Mouse (Mus musculus) NIH3T3 (cell line): Measurements from ENCODE around the gene Serpind1.

Source experiments
- DNase-seq: peaks from one replicate; pipeline ENCODE4 v3.0.0-alpha.2; 2012; ENCODE audit warnings: low read depth

Gene Serpind1

GRCm38 (mm10) chr16:17331116-17331515 is at the start of gene Serpind1:
TSS of gene Serpind1 (plus strand) at chr16:17331371.
- DNase-seq = no peak

- no peak for DNase-seq
Observed at GRCm38 (mm10) chr16:17283151-17283550, 48.0 kb upstream of the Serpind1 start.

DNA sequence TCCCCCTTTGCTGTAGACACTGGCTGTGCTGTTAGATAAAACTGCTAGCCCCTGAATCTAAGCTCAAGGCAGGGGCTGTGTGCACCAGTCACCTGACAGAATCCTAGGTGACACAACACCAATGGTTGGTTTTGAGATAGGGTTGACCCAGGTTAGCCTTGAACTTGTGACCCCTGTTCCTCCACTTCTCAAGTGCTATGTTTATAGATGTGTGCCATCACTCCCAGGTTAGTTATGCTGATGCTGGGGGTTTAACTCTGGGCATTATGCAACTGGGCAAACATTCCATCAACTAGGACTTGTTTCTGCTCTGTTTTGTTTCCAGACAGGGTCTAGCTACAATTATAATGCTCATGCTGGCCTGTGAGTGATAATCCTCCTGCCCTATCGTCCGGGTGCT is 44.1 kb upstream of the Serpind1 start:
- no peak for DNase-seq

DNA sequence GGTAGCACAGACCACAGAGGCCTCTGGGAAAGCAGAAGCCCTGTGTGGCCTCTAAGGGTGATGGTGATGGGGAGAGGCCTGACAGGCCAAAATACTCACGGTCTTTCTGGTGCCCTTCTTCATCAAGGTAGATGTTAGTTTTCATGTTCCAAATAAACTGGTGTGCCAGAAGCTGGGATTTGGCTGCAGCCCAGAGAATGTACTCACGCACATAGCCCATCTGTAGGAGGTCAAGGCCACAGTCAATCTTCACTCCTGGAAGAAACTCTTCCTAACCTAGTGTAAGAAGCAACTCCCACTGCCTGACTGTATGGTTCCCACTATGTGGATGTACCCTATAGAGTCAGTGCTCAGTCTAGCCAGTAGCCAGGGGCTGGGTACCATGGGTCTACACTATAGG is 40.2 kb upstream of the Serpind1 start:
- no peak for DNase-seq

GRCm38 (mm10) chr16:17292751-17293150 is 38.4 kb upstream of the Serpind1 start:
- peak; percentile 83 for DNase-seq

- DNase-seq = no peak
Observed at GRCm38 (mm10) chr16:17300818-17301217, 30.4 kb upstream of the Serpind1 start.

GRCm38 (mm10) chr16:17303521-17304245 is 27.5 kb upstream of the Serpind1 start:
- DNase-seq = no peak

- DNase-seq = no peak
Observed at GRCm38 (mm10) chr16:17307461-17307860, 23.7 kb upstream of the Serpind1 start.

DNA sequence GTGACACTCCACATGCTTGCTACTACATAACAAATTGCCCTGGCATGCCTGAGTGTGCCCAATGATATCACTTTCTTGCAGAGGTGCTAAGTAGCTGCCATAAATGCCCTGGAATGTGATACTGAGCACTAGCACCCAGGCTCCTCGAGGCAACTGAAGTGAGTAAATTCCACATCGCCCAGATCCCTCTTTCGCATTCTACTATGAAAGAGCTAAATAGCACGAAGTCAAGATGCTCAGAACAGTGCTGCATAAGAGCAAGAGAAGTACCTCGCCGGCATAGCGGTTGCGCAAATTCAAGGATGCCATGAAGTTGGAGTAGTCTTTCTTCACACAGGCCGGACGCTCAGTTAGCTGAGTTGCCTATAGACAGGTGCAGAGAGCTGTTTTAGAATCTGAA is 22.1 kb upstream of the Serpind1 start:
- no peak for DNase-seq

DNA sequence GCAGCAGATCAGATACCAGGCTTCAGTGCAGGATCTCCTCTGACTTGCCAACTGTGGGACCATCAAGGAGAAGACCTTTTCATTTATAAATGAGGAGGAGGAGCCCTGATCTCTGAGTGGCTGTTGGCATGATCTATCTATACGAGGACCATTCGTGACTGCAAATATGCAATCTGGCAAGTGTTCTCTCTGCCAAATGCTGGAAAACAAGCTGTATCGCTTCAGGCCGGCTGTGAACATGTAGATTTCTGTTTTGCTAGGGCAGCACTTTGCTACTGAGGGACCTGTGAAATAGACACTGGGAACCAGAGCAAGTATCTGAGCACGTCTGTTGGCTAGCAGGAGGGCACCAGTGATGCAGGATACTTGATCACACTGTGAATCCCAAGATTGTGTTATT is 18.6 kb upstream of the Serpind1 start:
- no peak for DNase-seq

DNA sequence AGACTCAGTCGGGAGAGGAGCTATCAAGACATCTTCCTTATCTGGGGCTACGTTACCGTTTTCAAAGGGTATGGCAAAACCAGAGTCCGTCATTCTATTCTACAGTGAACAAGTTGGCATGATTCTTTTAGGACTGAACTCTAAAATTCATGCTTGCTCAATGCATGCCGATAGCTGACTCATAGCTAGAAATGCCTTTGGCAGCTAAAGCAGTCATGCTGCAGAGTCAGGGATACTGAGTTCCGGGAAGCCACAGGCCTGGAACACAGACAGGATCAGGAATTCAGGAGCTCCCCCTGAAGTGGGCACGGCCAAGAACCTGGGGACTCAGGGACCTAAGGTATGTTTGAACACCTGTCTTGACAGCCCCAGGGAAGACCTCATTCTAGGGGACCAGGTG is 14.6 kb upstream of the Serpind1 start:
- peak; percentile 85 for DNase-seq

DNA sequence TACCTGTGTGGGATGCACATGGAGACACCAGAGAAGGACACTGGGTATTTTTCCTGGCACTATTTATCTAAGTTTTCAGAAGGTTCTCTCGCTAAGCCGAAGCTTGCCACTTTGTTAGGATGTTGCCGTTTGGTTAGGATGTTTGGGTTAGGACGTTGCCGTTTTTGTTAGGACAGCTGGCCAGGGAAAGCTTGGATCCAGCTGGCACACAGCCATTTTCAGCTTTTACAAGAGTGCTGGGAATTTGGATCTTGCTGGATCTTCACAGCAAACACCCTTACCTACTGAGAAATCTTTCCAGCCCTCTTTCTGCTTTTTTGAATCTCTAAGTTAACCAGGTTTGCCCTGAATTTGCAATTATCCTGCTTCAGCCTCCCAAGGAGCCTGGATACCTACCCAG is 9.7 kb upstream of the Serpind1 start:
- DNase-seq = peak; percentile 8

GRCm38 (mm10) chr16:17324745-17325144 is 6.4 kb upstream of the Serpind1 start:
- DNase-seq = no peak

DNA sequence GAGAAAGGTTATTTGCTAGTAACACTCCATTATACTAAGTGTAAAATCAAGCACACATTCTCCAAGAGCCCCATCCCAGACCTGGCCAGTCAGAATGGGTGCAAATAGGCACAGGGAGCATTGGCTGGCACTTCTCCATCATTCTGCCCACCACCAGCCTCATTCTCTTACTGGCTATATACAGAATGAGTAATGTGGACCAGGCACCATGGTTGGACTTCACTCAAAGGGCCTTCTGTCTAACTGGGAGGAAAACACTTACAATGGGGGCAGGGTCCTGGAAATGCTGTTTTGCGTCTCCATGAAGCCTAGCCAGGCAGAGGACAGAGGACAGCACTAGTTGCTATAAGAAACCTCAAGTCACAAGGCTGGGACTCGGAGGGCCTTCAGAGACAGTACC is 5.1 kb upstream of the Serpind1 start:
- DNase-seq = no peak

GRCm38 (mm10) chr16:17329848-17330570 is 1.2 kb upstream of the Serpind1 start:
- peak; percentile 20 for DNase-seq

DNA sequence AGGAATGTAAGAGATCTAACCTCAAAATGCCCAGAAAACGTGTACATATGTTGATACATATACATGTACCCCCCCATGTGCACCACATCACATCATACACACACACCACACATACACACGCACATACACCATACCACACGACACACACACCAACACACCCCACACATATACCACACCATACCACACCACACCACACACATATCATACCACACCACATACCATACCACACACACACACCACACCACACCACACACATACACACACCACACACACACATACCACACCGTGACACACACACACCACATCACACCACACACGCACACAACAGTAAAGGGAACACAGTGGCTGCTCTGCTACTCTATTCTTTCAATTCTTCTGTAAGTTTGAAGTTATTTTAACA is 684 bp downstream of the Serpind1 start:
- DNase-seq = no peak

DNA sequence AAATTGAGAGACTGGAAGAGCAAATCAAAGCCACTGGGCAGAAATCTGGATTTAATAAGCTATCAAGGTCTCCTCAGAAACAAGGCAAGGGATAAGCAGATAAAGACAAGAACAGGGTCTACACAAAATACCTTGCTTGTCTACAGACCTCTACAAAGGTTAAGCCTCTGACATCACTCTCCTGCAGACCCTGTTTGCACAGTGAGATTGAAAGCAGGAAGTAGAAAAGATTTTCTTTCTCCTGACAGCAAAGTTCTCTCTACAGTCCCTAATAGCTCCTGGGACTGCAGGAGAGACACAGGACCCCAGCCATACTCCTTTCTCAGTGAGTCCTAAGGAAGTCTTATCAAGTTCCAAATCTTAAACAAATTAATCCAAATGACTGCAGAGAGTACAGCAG is 3.4 kb downstream of the Serpind1 start:
- DNase-seq = no peak

GRCm38 (mm10) chr16:17336089-17336488 is 4.9 kb downstream of the Serpind1 start:
- no peak for DNase-seq

- no peak for DNase-seq
Observed at GRCm38 (mm10) chr16:17339701-17340100, 8.5 kb downstream of the Serpind1 start.

- DNase-seq = no peak
Observed at GRCm38 (mm10) chr16:17340705-17341104, 9.5 kb downstream of the Serpind1 start.

DNA sequence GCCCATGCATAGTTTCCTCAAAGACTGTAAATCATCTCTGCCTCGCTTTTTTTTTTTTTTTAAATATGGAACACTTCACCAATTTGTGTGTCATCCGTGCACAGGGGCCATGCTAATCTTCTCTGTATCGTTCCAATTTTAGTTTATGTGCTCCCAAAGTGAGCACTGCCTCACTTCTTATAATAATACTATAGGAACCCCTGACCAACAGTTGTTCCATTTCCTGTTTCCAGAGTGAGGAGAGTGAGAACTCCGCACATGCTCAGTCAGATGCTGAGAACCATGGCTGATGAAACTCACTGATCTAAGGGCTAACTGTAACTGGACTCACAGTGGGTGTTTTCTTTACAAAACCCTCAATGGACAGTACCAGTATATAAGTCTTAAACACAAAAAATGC is 10.7 kb downstream of the Serpind1 start:
- DNase-seq = no peak

GRCm38 (mm10) chr16:17345141-17345812 is 14.1 kb downstream of the Serpind1 start:
- no peak for DNase-seq

GRCm38 (mm10) chr16:17345813-17346155 is 14.6 kb downstream of the Serpind1 start:
- DNase-seq = no peak
